Mouse (Mus musculus) G1E (cell line): ENCODE data around the gene Abcc1.

ENCODE experiments used
- CTCF ChIP-seq: IDR thresholded peaks from 2 replicates; pipeline ENCODE4 v1.5.1; 2012; ENCODE audit warnings: low read depth, low read length, inconsistent platforms, mixed read lengths
- GATA1 ChIP-seq: IDR thresholded peaks from 2 replicates; pipeline ENCODE4 v1.6.1; 2012; ENCODE audit warnings: borderline replicate concordance, low read length, inconsistent platforms, mixed read lengths
- POLR2AphosphoS5 ChIP-seq: IDR thresholded peaks from 2 replicates; pipeline ENCODE4 v1.6.1; 2012; ENCODE audit warnings: low read depth, low read length, inconsistent platforms; ENCODE audit not compliant: insufficient replicate concordance
- TAL1 ChIP-seq: conservative IDR thresholded peaks from 2 replicates; pipeline ENCODE4 v1.6.1; 2012; ENCODE audit warnings: low read depth, low read length, inconsistent platforms, mixed read lengths

GRCm38 (mm10) chr16:14361362-14362098, at the start of gene Abcc1:
- TF ChIP-seq CTCF (no peak), TAL1 (no peak), POLR2AphosphoS5 (no peak), GATA1 (no peak)
